Comparison of ENCODE assay signal across 34 mouse cellular contexts in genomic region chr2:128131503-128131902, GRCm38 (mm10).
"Had no signal": no experiment of that assay in that cellular context is flagged by ENCODE, and none has a peak within 500 bp of the region (broad histone marks: within the 10 kb centered on the region; RNA-seq: fewer than 3 reads in every experiment).

No protein-coding gene starts in this region.

- H3K9me3 ChIP-seq: heart, embryonic 13.5 days; heart, embryonic 15.5 days; hindbrain, embryonic 10.5 days; hindbrain, embryonic 12.5 days; hindbrain, embryonic 13.5 days; hindbrain, embryonic 15.5 days; intestine, embryonic 15.5 days; kidney, embryonic 15.5 days had no signal

- DNase-seq: heart, postnatal 10 days; heart, postnatal 14 days; heart, postnatal 36 days; heart, postnatal 4 days; kidney, adult 11 months; kidney, adult 18-20 months; kidney, adult 2 months; kidney, adult 8-10 months; kidney, adult 9 months; kidney, postnatal 10 days; kidney, postnatal 14 days; kidney, postnatal 25 days; kidney, postnatal 36 days; kidney, postnatal 4 days; layer of hippocampus, adult 9-11 months; layer of hippocampus, postnatal 36 days had no signal

- H3K27ac ChIP-seq: heart, embryonic 13.5 days; heart, embryonic 15.5 days; hindbrain, embryonic 10.5 days; hindbrain, embryonic 12.5 days; hindbrain, embryonic 13.5 days; hindbrain, embryonic 14.5 days; hindbrain, embryonic 15.5 days; hindbrain, postnatal 0 days; intestine, embryonic 15.5 days; kidney, embryonic 15.5 days; kidney, postnatal 0 days; layer of hippocampus, adult 2 months; left cerebral cortex, adult 2 months had no signal

- H3K4me2 ChIP-seq: heart, embryonic 11.5 days; heart, embryonic 13.5 days; heart, embryonic 15.5 days; hindbrain, embryonic 12.5 days; hindbrain, embryonic 13.5 days; hindbrain, embryonic 14.5 days; hindbrain, embryonic 15.5 days; intestine, embryonic 15.5 days; kidney, embryonic 15.5 days had no signal

- ATAC-seq: hindbrain, embryonic 16.5 days; hindbrain, postnatal 0 days; inflammation-experienced regulatory T-cells, adult 6 months; intestine, embryonic 15.5 days; intestine, embryonic 16.5 days; intestine, postnatal 0 days had no signal

- H3K9ac ChIP-seq: heart, embryonic 13.5 days; heart, embryonic 15.5 days; hindbrain, embryonic 12.5 days; hindbrain, embryonic 13.5 days; hindbrain, embryonic 14.5 days; hindbrain, embryonic 15.5 days; intestine, embryonic 15.5 days; kidney, embryonic 15.5 days had no signal

- H3K4me3 ChIP-seq: heart, embryonic 13.5 days; heart, embryonic 15.5 days; hindbrain, embryonic 10.5 days; hindbrain, embryonic 12.5 days; hindbrain, embryonic 13.5 days; hindbrain, embryonic 15.5 days; intestine, embryonic 15.5 days; kidney, embryonic 15.5 days; layer of hippocampus, adult 2 months; left cerebral cortex, adult 2 months had no signal

- H3K27me3 ChIP-seq: heart, embryonic 13.5 days; heart, embryonic 15.5 days; hindbrain, embryonic 12.5 days; hindbrain, embryonic 13.5 days; hindbrain, embryonic 15.5 days; intestine, embryonic 15.5 days; kidney, embryonic 15.5 days had no signal
